Mouse (Mus musculus): ENCODE measurements around the gene Zfp944.
"Not testable (repeated sequence)": the region's sequence is repeated elsewhere in the genome, so short reads cannot be mapped to it uniquely, and the experiment has no call there.

Gene Zfp944

DNA sequence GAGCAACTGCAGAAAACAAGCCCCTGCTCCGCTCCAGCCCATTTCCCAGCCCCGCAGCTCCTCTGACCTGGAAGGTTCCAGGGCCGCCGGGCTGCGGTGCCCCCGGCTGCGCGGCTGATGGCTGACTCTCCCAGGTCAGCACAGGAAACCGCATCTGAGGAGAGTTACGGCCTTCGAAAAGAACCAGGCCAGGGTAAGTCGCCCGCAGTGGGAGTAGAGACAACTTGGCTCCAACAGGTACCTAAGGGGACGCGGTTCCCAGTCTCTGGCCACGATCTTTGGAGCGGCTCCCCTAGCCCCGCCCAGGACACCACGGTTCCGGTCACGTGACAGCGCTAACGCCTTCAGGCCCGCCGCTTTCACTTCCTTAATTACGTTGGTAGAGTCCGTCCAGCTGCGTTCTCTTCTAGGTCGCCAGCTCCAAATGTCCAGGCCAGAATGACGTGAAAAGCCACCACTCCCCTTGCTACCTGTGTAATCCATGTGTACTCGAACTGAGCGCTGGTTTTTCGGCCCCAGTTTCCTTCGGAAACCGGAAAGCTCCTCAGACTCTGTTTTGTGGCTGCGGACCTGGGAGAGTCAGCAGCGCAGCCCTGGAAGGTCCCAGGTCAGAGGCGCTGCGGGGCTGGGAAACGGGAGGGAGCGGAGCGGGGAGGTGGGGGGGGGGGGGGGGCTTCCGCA is at the start of gene Zfp944, which contains the start of gene Zfp758:
TSS of gene Zfp944 (minus strand) at position 300 of the 681 bp plus-strand sequence.
TSS of gene Zfp758 (plus strand) at position 353 of the 681 bp plus-strand sequence.
- DNase-seq (ENCODE audit: low spot score) = peak; percentile 31

DNA sequence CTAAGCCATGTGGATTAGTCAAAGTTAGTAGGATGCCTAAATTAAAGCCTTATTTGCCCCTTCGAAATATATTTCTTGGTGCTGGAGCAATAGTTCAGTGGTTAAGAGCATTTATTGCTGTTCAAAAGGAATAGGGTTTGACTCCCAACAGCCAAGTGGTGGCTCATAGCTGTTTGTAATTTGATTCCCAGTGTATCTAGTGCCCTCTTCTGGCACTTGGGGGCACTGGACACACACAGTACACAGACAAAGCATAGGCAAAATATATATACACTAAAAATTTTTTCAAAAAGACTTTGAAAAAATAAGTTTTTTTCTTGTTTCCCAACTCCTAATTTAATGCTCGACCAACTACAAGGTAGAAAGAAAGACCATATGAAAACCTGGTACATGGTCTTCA is 49.6 kb upstream of the Zfp944 start:
- DNase-seq (ENCODE audit: low spot score) = peak; percentile 22

DNA sequence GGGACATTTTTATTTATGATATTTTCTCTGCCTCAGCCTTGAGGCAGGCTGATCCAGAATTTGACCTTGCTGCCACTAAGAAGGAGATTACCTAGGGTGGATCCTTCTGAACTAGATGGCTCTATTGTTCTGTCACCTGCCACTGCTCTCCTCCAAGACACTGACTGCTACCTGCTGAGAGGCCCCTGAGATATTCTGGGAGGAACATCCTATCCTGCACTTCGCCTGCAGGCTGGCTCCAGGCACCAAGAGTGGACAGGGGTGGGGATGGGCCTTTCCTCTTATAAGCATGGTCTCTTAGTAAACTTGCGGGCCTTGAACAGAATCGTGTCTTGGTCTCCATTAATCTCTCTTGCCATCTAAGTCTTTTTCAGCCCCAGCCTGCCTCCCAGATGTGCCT is 2.7 kb upstream of the Zfp944 start:
- DNase-seq (ENCODE audit: low spot score) = no peak

DNA sequence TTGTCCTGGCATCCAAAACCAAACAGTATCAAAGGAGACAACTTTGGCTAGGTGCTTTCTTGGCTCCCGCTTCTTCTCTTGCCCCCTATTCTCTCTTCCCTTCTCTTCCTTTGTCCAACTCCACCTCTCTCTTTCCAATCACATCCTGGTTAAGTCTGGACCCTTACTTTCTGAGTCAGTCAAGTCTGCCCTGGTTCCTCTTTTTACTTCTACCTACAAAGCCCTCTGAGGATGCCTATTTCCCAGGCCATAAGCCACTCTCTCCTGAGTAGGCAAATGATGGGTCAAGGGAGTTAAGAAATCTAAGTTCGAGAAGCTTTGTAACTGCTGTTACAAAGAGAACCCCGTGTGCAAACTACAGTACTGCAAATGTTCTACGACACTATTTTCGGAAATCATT is 628 bp downstream of the Zfp944 start:
- no peak for DNase-seq (ENCODE audit: low spot score)

DNA sequence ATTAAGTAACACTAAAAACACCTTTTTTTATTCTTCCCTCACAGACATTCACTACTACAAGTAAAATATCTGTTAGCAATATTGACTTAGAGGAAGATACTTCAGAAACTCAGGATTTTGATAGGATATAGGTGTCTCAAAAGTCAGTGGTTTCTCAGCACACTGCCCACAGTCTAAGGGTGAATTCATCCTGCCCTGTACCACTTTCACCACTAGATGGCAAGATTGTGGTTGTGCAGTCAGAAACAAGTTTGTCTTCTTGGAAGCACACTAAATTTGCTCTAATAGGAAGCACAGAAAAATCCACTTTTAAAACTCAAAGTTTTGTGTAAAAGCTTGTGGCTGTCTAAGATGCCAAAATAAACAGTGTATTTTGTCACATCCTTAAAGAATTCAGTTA is 8.4 kb downstream of the Zfp944 start:
- DNase-seq (ENCODE audit: low spot score) = peak; percentile 40

DNA sequence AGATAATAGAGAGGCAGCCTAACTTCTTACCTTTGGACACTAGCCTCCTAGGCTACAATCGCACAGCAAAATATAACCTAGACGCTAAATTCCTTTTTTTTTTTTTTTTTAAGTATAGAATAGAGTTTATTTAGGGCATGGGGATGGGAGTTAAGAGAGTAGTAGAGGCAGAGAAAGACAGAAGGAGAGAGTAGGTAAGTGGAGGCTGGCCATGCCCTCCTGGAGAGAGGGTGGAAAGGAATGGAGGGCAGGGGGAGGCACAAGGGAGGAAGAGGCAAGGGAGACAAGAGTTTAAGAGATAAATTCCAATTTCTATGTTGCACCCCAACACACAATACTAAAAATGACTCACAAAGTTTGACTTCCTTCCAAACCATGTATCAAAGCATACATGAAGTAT is 46.0 kb downstream of the Zfp944 start:
- DNase-seq (ENCODE audit: low spot score) = not testable (repeated sequence)

DNA sequence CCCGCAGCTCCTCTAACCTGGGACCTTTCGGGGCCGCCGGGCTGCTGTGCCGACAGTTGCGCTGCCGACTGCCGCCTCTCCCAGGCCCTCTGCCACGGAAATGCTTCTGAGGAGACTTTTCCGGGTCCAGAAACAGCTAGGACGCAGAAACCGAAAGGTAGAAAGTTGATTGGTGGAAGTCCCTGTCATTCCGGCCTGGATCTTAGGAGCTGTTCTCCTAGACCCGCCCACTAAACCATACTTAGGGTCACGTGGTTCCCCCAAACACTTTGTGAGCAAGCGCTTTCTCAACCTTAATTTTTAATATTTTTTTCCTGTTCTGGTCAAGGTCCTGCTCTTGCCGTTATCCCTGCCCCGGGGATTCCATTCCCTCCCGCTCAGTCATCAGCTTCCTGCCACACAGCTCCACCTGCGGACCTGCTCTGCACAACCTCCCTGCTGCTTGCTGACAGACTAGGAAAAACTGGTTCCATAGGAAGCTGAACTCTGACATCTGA is 46.4 kb downstream of the Zfp944 start, which contains the start of gene CT030661.1:
TSS of gene CT030661.1 (minus strand) at position 108 of the 497 bp plus-strand sequence.
- peak; percentile 77 for DNase-seq (ENCODE audit: low spot score)

DNA sequence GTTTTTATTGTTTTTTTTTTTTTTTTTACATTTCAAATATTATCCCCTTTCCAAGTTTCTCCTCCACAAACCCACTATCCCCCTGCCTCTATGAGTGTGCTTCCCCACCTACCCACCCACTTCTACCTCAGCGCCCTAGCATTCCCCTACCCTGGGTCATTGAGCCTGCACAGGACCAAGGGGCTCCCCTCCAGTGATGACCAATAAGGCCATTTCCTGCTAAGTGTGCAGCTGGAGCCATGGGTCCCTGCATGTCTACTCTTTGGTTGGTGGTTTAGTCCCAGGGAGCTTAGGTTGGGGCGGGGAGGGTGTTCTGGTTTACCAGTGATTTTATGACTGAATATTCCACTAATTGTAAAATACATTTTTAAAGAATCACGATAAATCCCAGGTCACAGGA is 47.0 kb downstream of the Zfp944 start:
- DNase-seq (ENCODE audit: low spot score) = not testable (repeated sequence)
